Mouse (Mus musculus): ENCODE data around the gene Adat1.
A peak's percentile ranks its signal among the peaks of the same experiment; 100 is the strongest.

Adat1 gene

GRCm38 (mm10) chr8:111992013-111992702, at the start of gene Adat1:
Adat1 (minus strand) TSS chr8:111992302.
- peak; percentile 89 for DNase-seq

- DNase-seq: no peak
Observed at GRCm38 (mm10) chr8:112037521-112037920, 45.4 kb upstream of the Adat1 start.

- peak; percentile 45 for DNase-seq
Observed at GRCm38 (mm10) chr8:112034603-112035002, 42.5 kb upstream of the Adat1 start.

- DNase-seq: no peak
Observed at GRCm38 (mm10) chr8:112033071-112033470, 41.0 kb upstream of the Adat1 start.

- no peak for DNase-seq
Observed at GRCm38 (mm10) chr8:112030663-112031062, 38.6 kb upstream of the Adat1 start.

- no peak for DNase-seq
Observed at GRCm38 (mm10) chr8:112029455-112029854, 37.4 kb upstream of the Adat1 start.

GRCm38 (mm10) chr8:112014936-112015335, 22.8 kb upstream of the Adat1 start, which contains the start of gene Gm6793:
Gm6793 (minus strand) TSS chr8:112015036.
- DNase-seq: no peak

- DNase-seq: peak; percentile 77
Observed at GRCm38 (mm10) chr8:112011816-112012242, 19.7 kb upstream of the Adat1 start.

GRCm38 (mm10) chr8:112010997-112011815, 19.1 kb upstream of the Adat1 start, which contains the start of the genes Kars and Terf2ip:
Kars (minus strand) TSS chr8:112011323.
Terf2ip (plus strand) TSS chr8:112011398.
- DNase-seq: peak; percentile 94

GRCm38 (mm10) chr8:112009558-112009957, 17.5 kb upstream of the Adat1 start:
- DNase-seq: no peak

- no peak for DNase-seq
Observed at GRCm38 (mm10) chr8:112007669-112008068, 15.6 kb upstream of the Adat1 start.

- no peak for DNase-seq
Observed at GRCm38 (mm10) chr8:112005601-112006000, 13.5 kb upstream of the Adat1 start.

GRCm38 (mm10) chr8:112004754-112005153, 12.7 kb upstream of the Adat1 start:
- DNase-seq: no peak

- DNase-seq: no peak
Observed at GRCm38 (mm10) chr8:111992703-111993039, 569 bp upstream of the Adat1 start.

- no peak for DNase-seq
Observed at GRCm38 (mm10) chr8:111991278-111991677, 824 bp downstream of the Adat1 start.

GRCm38 (mm10) chr8:111989911-111990310, 2.2 kb downstream of the Adat1 start:
- DNase-seq: peak; percentile 89

- no peak for DNase-seq
Observed at GRCm38 (mm10) chr8:111984511-111984910, 7.6 kb downstream of the Adat1 start.

- peak; percentile 66 for DNase-seq
Observed at GRCm38 (mm10) chr8:111982116-111982515, 10.0 kb downstream of the Adat1 start.

- DNase-seq: no peak
Observed at GRCm38 (mm10) chr8:111978147-111978546, 14.0 kb downstream of the Adat1 start.

- peak; percentile 54 for DNase-seq
Observed at GRCm38 (mm10) chr8:111976326-111976725, 15.8 kb downstream of the Adat1 start.

GRCm38 (mm10) chr8:111975706-111976105, 16.4 kb downstream of the Adat1 start:
- no peak for DNase-seq

GRCm38 (mm10) chr8:111974138-111974537, 18.0 kb downstream of the Adat1 start:
- DNase-seq: no peak

- DNase-seq: no peak
Observed at GRCm38 (mm10) chr8:111968991-111969390, 23.1 kb downstream of the Adat1 start.

- DNase-seq: no peak
Observed at GRCm38 (mm10) chr8:111968541-111968940, 23.6 kb downstream of the Adat1 start.

Data from thymus, postnatal 4 days (tissue).